Comparison of ENCODE assay signal across 8 mouse cellular contexts in genomic region chr14:52195691-52196090, GRCm38 (mm10). TPM values are rescaled to one million over a fixed set of nuclear protein-coding genes. Genes with fewer than 3 reads are reported as not detected.
DNase-seq lines count a peak whose midpoint lies in the region; ATAC-seq and TF ChIP-seq lines count a peak whose summit lies in the region.

No protein-coding gene starts in this region.

- peak overlapping the region; percentile 100 for H3K9ac ChIP-seq in MEL (ENCODE audit: control insufficient read depth, low read depth, low read length, poor library complexity, severe bottlenecking)
- peak overlapping the region; percentile 97; the same call in 1 of the 2 replicates for H3K9ac ChIP-seq in heart, embryonic 14.5 days (ENCODE audit: low read length)

- TF ChIP-seq POLR2A in MEL (IDR thresholded peaks at IDR 0.05; ENCODE audit: control insufficient read depth in 1 of 2, insufficient read depth in 1 of 2, low read depth in 1 of 2, low read length in 2 of 2, poor library complexity in 1 of 2) = no peak

- H3K27me3 ChIP-seq in MEL (ENCODE audit: control insufficient read depth in 1 of 2, insufficient read depth in 2 of 2, low read length in 2 of 2) = no peaks in the 10 kb centered on the region
- no peaks in the 10 kb centered on the region for H3K27me3 ChIP-seq in heart, embryonic 14.5 days (ENCODE audit: control insufficient read depth, insufficient read depth, low read length)

- H3K4me1 ChIP-seq in MEL (ENCODE audit: control insufficient read depth in 1 of 2, insufficient read depth in 2 of 2, low read length in 2 of 2) = peaks cover 26 to 32% of the 10 kb centered on the region in 2 experiments
- H3K4me1 ChIP-seq in heart, embryonic 14.5 days (ENCODE audit: control insufficient read depth in 2 of 2, insufficient read depth in 2 of 2, low read length in 2 of 2) = peaks cover 2 to 15% of the 10 kb centered on the region in 2 experiments; a peak in 2 of 4 replicates

- peaks cover 59% of the 10 kb centered on the region for H3K79me2 ChIP-seq in MEL (ENCODE audit: control insufficient read depth, insufficient read depth, low read length, poor library complexity)

- peak overlapping the region; percentile 88 for H3K4me2 ChIP-seq in heart, embryonic 14.5 days (ENCODE audit: low read length)

- ATAC-seq in CD4-positive, CD25-positive, alpha-beta regulatory T cell, adult 4 months = no peak
- ATAC-seq in heart, embryonic 14.5 days (ENCODE audit: insufficient number of reproducible peaks, insufficient read depth, low FRiP score, low read depth) = no peak

- peak overlapping the region in 1 of 2 experiments; percentile 94; a peak in 3 of 4 replicates for H3K4me3 ChIP-seq in MEL (ENCODE audit: control insufficient read depth in 1 of 2, insufficient read depth in 1 of 2, low read depth in 2 of 2, low read length in 2 of 2)
- H3K4me3 ChIP-seq in heart, embryonic 14.5 days (ENCODE audit: control insufficient read depth in 1 of 2, insufficient read depth in 1 of 2, low read depth in 1 of 2, low read length in 2 of 2) = peak overlapping the region in 1 of 2 experiments; percentile 88; a peak in 2 of 4 replicates

- H3K27ac ChIP-seq in MEL (ENCODE audit: control insufficient read depth, low read depth, low read length) = no peak overlapping the region
- H3K27ac ChIP-seq in heart, embryonic 14.5 days (replicated peaks in 1 of 2; ENCODE audit: control insufficient read depth in 1 of 2, insufficient read depth in 1 of 2, low read depth in 2 of 2, low read length in 2 of 2) = no peak overlapping the region

- peak; percentile 23; the same call in 1 of the 2 replicates for TF ChIP-seq RAD21 in MEL (IDR thresholded peaks at IDR 0.05; ENCODE audit: low read depth, low read length)

- peaks cover 7 to 67% of the 10 kb centered on the region in 2 experiments for H3K36me3 ChIP-seq in MEL (ENCODE audit: control insufficient read depth in 1 of 2, insufficient read depth in 2 of 2, low read length in 2 of 2)
- H3K36me3 ChIP-seq in heart, embryonic 14.5 days (ENCODE audit: control insufficient read depth, insufficient read depth, low read length) = peaks cover 38% of the 10 kb centered on the region

- TF ChIP-seq CTCF in MEL (IDR thresholded peaks at IDR 0.05 in 2 of 3, conservative IDR thresholded peaks at IDR 0.05 in 1 of 3; ENCODE audit: control insufficient read depth in 1 of 3, insufficient read depth in 1 of 3, low read depth in 2 of 3, low read length in 3 of 3, poor library complexity in 1 of 3, severe bottlenecking in 1 of 3) = peak; percentile 63 to 70 (median 64)

- H3K9me3 ChIP-seq in MEL (replicated peaks; ENCODE audit: insufficient read depth, low read length) = no peaks in the 10 kb centered on the region
- no peaks in the 10 kb centered on the region for H3K9me3 ChIP-seq in heart, embryonic 14.5 days (ENCODE audit: control insufficient read depth, low read length)

- 17% methylated on average over 3 of the region's 3 CpGs for WGBS in heart, embryonic 14.5 days

- 0 out of 4 replicates have a peak, but pooled peaks of 1 of the 2 experiments have one; percentile 13 for TF ChIP-seq EP300 in MEL (IDR thresholded peaks at IDR 0.05; ENCODE audit: low read depth in 1 of 2, low read length in 2 of 2)

- DNase-seq in CD4-positive, CD25-positive, alpha-beta regulatory T cell, adult 2 months (ENCODE audit: low read depth, low spot score) = peak; percentile 80
- DNase-seq in MEL (ENCODE audit: low read depth, low spot score) = peak; percentile 88
- peak; percentile 55 to 57 for DNase-seq in cerebellum, postnatal 36 days
- DNase-seq in kidney, postnatal 10 days = peak; percentile 65
- DNase-seq in lung, postnatal 36 days = peak; percentile 76
- peak; percentile 59 to 75 for DNase-seq in spleen, postnatal 14 days (ENCODE audit: low spot score in 2 of 2)

TF ChIP-seq in MEL, 35 proteins besides CTCF, POLR2A, EP300 and RAD21:
- TF ChIP-seq SMC3 (IDR thresholded peaks at IDR 0.05; ENCODE audit: low read depth, low read length) (peak; percentile 34), BHLHE40 (IDR thresholded peaks at IDR 0.05; ENCODE audit: borderline replicate concordance, low read depth, low read length) (no peak), TBP (IDR thresholded peaks at IDR 0.05; ENCODE audit: low read depth, low read length) (0 out of 2 replicates have a peak, but pooled peaks have one; percentile 33), SIN3A (IDR thresholded peaks at IDR 0.05; ENCODE audit: low read length) (peak; percentile 64; the same call in 1 of the 2 replicates), CHD1 (IDR thresholded peaks at IDR 0.05; ENCODE audit: low read depth, low read length) (0 out of 2 replicates have a peak, but pooled peaks have one; percentile 75), MAZ (IDR thresholded peaks at IDR 0.05; ENCODE audit: low read depth, low read length) (no peak), ELF1 (IDR thresholded peaks at IDR 0.05; ENCODE audit: low read depth, low read length) (no peak), ETS1 (IDR thresholded peaks at IDR 0.05; ENCODE audit: low read depth, low read length) (0 out of 2 replicates have a peak, but pooled peaks have one; percentile 11), ZNF384 (IDR thresholded peaks at IDR 0.05; ENCODE audit: low read depth, low read length) (peak; percentile 79), RCOR1 (IDR thresholded peaks at IDR 0.05; ENCODE audit: low read depth, low read length) (no peak)

RNA-seq across cellular contexts. Expression of gene Supt16, which starts 1.5 kb away (rescaled TPM):
- polyA plus RNA-seq in CD4-positive, CD25-positive, alpha-beta regulatory T cell, adult 4 months (2017; shearing (Covaris generic)) = 10 to 100 TPM; 37.9 to 39.5 TPM
- total RNA-seq in MEL (2012; rRNA removed) = 87.1 and 97.3 TPM in 2 replicates
- 100 to 1,000 TPM; 114 to 145 TPM for polyA plus RNA-seq in MEL (2012; ENCODE audit: insufficient read depth in 1 of 2, insufficient read length in 2 of 2, low read depth in 1 of 2, low replicate concordance in 2 of 2, missing spikeins in 1 of 2)
- 30.2 and 36.6 TPM in 2 replicates for polyA plus RNA-seq in heart, embryonic 14.5 days (2014; fragmentation: Nextera tagmentation; extraction: Ambion mirVana)
